Mouse (Mus musculus): Measurements from ENCODE around the gene Gm45062. TPM values are rescaled to one million over a fixed set of nuclear protein-coding genes. Genes with fewer than 3 reads are reported as not detected.

Gene Gm45062
- not detected for total RNA-seq (2021)

- intact Hi-C loops (cut with DNase I), result loop anchor here (5.0 kb wide), 1 partner anchor 47 kb away; no protein-coding TSS in a partner anchor
- DNase-seq (ENCODE audit: low spot score), result peak; percentile 96
Observed at GRCm38 (mm10) chr6:8259004-8259666, at the start of gene Gm45062, which contains the start of the genes Rpa3 and Umad1. Gene Gm45062 (plus strand): TSS chr6:8259450. Gene Rpa3 (minus strand): TSS chr6:8259173. Gene Umad1 (plus strand): TSS chr6:8259288.

DNA sequence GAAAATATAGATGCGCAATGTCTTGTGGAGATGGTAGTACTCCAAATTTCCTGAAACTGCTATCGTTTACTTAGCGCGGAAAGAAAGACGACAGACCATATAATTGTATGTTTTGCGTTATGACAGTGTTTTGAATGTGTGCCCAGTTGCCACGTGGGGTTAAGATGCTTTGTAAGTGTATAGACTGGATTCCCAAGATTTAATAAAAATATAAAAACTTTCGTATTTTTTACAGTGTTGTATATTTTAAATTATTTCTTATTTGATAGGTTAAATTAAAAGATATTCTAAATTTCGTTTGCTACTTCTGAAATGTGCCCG lies 49.4 kb upstream of the Gm45062 start:
- no peak for DNase-seq (ENCODE audit: low spot score)
- intact Hi-C loops (cut with DNase I), result loop anchor here (5.0 kb wide), 1 partner anchor 47 kb away; the partner anchor contains the start of genes Gm45062, Rpa3 and Umad1

- no peak for DNase-seq (ENCODE audit: low spot score)
- intact Hi-C loops (cut with DNase I), result loop anchor here (5.0 kb wide), 1 partner anchor 47 kb away; the partner anchor contains the start of genes Gm45062, Rpa3 and Umad1
Observed at GRCm38 (mm10) chr6:8210661-8211060, 48.6 kb upstream of the Gm45062 start.

GRCm38 (mm10) chr6:8227035-8227434 lies 32.2 kb upstream of the Gm45062 start:
- intact Hi-C loops (cut with DNase I), result no loop called here

GRCm38 (mm10) chr6:8228596-8228995 lies 30.7 kb upstream of the Gm45062 start:
- DNase-seq (ENCODE audit: low spot score), result no peak
- intact Hi-C loops (cut with DNase I), result no loop called here

More at GRCm38 (mm10) chr6:8227035-8227434, 32.2 kb upstream of the Gm45062 start:
- DNase-seq (ENCODE audit: low spot score), result no peak

- DNase-seq (ENCODE audit: low spot score), result no peak
- intact Hi-C loops (cut with DNase I), result loop anchor here (5.0 kb wide), 1 partner anchor 46 kb away; no protein-coding TSS in a partner anchor
Observed at GRCm38 (mm10) chr6:8258316-8258715, 934 bp upstream of the Gm45062 start.

GRCm38 (mm10) chr6:8259667-8260044 lies 406 bp downstream of the Gm45062 start:
- no peak for DNase-seq (ENCODE audit: low spot score)
- intact Hi-C loops (cut with DNase I), result loop anchor here (5.0 kb wide), 1 partner anchor 47 kb away; no protein-coding TSS in a partner anchor

- no peak for DNase-seq (ENCODE audit: low spot score)
- intact Hi-C loops (cut with DNase I), result loop anchor here (5.0 to 10.0 kb wide), 3 partner anchors 204 to 564 kb away; partner anchors contain the start of gene Glcci1
Observed at GRCm38 (mm10) chr6:8271047-8271446, 11.8 kb downstream of the Gm45062 start.

- no peak for DNase-seq (ENCODE audit: low spot score)
- intact Hi-C loops (cut with DNase I), result loop anchor here (2.0 to 10.0 kb wide), 4 partner anchors 207 to 560 kb away; partner anchors contain the start of gene Glcci1
Observed at GRCm38 (mm10) chr6:8274387-8275054, 15.3 kb downstream of the Gm45062 start.

DNA sequence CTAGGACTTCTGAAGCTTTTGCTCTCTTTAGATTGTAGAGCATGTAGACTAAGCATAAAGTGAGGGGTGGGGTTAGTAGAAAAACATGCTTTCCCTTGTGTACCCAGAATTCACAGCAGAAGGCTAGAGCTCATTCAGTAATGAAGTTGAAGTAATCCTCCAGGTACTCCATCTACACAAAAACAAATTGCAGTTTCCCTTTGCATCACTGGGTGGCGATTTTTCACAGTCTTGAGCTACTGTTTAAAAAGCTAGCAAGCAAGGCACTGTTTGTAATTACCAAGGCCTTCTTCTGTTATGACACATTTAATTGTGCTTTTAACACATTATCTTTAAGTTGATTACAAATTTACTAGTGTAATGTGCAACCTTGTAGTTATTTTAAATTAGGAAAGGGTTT lies 15.8 kb downstream of the Gm45062 start:
- intact Hi-C loops (cut with DNase I), result loop anchor here (2.0 to 10.0 kb wide), 3 partner anchors 230 to 560 kb away; partner anchors contain the start of gene Glcci1
- DNase-seq (ENCODE audit: low spot score), result peak; percentile 7

GRCm38 (mm10) chr6:8276431-8276830 lies 17.2 kb downstream of the Gm45062 start:
- no peak for DNase-seq (ENCODE audit: low spot score)

DNA sequence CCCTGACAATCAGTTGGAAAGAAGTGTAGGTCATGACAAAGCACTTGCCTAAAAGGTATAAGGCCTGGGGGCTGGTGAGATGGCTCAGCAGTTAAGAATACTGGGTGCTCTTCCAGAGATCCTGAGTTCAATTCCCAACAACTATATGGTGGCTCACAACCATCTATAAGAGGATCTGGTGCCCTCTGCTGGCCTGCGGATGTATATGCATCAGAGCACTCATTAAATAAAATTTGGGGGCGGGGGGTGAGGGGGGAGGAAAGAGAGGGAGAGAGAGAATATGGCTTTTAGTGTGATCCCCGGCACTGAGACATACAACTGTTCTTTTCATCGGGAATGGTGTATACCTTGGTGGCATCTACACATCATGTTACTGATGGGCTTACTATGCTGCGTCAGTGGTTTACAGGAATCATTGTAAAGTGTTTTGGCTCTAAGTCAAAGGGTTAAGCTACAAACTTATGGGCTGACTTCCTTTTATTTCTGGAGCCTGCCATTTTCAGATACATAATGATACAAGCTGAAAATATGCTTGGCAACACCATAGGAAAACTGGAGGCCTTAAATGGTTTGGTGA lies 19.3 kb downstream of the Gm45062 start:
- DNase-seq (ENCODE audit: low spot score), result no peak
- intact Hi-C loops (cut with DNase I), result loop anchor here (10.0 kb wide), 2 partner anchors 226 to 556 kb away; partner anchors contain the start of gene Glcci1

More at GRCm38 (mm10) chr6:8276431-8276830, 17.2 kb downstream of the Gm45062 start:
- intact Hi-C loops (cut with DNase I), result loop anchor here (10.0 kb wide), 2 partner anchors 228 to 558 kb away; partner anchors contain the start of gene Glcci1

DNA sequence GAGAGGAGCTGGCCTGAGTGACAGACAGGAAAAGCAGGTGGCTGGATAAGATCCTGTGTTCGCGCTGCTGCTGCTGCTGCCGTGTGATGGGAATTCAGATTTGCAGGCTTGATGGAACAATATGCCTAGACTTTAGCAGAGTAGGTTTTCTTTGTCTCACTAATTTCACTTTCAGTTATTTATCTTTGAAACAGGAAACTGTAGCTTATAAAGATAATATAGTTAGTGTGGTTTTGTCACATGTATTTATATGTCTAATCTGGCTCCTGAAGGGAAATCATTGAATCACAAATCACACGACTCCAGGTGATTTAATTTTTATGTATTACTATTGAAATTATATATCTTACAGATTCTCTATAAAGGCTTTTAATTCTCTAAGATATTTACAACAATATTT lies 24.0 kb downstream of the Gm45062 start:
- DNase-seq (ENCODE audit: low spot score), result no peak
- intact Hi-C loops (cut with DNase I), result no loop called here

- no peak for DNase-seq (ENCODE audit: low spot score)
Observed at GRCm38 (mm10) chr6:8285401-8285960, 26.2 kb downstream of the Gm45062 start.

GRCm38 (mm10) chr6:8286146-8286545 lies 26.9 kb downstream of the Gm45062 start:
- DNase-seq (ENCODE audit: low spot score), result no peak
- intact Hi-C loops (cut with DNase I), result no loop called here

More at GRCm38 (mm10) chr6:8285401-8285960, 26.2 kb downstream of the Gm45062 start:
- intact Hi-C loops (cut with DNase I), result no loop called here

DNA sequence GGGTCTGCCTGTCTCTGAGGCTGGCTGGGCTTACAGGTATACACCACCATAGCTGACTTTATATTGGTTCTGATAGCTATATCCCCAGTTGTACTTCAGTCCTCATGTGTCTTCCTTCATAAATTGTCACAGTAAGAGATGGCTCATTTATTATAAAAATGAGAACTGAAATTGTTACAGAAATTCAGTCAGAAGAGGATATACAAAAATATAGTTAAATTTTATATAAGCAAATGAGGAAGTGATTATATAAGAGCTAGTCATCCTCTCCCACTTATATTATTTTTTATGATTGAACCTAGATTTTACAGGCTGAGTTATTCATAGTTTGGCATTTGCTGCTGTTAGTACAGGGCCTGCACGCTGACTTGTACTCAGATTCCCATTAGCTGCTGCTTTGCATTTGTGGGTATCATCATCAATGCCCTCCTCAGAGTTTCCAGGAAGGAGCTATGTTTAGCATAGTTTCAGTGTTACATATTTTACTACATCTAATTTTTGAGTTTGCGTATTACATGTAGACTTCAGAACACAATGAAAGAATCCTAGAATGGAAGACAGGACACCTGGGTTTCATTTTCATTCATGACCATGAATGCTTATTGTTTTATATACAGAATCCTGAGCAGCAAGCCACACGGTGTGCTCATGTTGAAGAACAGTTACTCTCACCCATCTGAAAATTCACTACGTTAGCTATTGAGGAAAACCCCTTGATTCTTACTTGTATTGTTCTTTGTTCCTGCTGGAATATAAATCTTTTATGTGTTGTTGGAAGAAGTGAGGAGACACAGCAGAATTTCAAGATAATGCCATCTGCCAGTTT lies 29.7 kb downstream of the Gm45062 start:
- intact Hi-C loops (cut with DNase I), result no loop called here
- no peak for DNase-seq (ENCODE audit: low spot score)

DNA sequence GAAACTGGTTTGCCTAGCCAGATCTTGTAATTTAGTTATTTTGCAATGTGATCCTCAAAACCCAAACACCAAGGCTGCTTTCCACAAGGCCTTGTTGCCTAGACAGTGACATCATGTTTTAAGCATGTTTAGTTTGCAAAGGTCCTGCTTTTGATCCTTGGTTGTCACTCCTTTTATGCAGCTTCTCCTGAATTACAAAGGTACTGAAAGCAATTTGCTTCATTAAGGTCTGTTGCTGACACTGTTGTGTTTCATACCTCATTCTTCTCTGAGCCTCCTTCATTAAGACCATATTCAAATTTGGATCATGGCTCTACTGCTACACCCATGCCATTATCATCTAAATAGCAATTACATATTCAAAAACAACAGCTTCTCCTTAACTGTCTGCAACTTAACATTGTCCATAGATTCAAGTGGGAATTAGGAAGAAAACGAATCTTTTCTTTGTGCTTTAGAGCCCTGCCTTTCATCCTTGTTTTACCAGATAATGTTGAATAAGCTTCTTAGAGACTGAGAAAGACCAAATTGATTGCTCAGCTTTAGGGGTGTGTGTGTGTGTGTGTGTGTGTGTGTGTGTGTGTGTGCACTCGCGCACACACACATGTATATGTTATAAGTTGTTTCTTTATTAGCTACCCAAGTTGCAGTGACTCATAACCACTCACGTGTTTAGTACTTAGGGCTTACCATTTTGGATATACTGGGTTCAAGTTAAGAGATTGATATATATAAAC lies 35.0 kb downstream of the Gm45062 start:
- DNase-seq (ENCODE audit: low spot score), result no peak
- intact Hi-C loops (cut with DNase I), result no loop called here

DNA sequence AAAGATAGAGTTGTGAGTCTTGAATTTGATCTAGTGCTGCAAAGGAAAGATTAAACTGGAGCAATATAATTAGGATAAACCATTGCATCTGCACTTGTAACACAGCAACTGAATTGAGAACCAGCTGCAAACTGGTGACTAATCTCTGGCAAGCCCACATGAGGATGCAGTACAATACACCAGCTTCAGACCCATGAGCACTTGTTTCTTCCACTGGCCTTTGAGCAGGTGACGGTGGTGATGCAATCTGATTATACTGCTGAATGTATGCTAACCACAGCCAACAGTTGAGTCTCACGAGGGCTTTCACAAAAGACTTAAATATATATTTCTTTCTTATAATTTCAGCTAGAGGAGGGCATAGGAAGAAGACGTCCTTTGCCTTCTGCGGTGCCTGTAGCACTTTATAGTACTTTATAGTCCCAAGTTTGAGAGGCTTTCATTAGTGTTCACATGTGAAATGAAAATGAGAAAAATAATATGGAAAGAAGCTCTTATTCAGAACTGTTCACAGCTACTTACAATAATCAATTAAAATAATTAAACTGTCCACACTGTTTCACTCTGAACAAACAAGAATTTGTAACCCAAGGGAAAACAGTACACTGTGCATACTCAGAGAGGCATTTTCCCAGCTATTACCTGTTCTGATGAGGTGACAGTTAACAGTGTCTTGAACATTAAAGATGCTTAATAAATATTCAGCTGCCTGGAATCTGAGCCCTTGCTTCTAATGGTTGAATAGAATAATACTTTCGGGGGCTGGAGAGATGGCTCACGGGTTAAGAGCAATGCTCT lies 40.0 kb downstream of the Gm45062 start:
- intact Hi-C loops (cut with DNase I), result no loop called here
- no peak for DNase-seq (ENCODE audit: low spot score)
